Mouse (Mus musculus) neural tube, embryonic 12.5 days (tissue): ENCODE measurements around the gene Kif28. TPM values are rescaled to one million over a fixed set of nuclear protein-coding genes. Genes with fewer than 3 reads are reported as not detected.
"Not testable (repeated sequence)": the region's sequence is repeated elsewhere in the genome, so short reads cannot be mapped to it uniquely, and the experiment has no call there.

ENCODE experiments used
- ATAC-seq: fragments of 200-750 bp; cut with Nextera tagmentation; 2 replicates; pipeline ENCODE4 v1.8.0; 2017; ENCODE audit warnings: low read depth, mild to moderate bottlenecking, moderate TSS enrichment, moderate library complexity; ENCODE audit not compliant: low FRiP score
- H3K27ac ChIP-seq: fragments of 300-500 bp; sonication (generic); 2 replicates; pipeline ENCODE4 v1.5.1; 2016
- H3K27me3 ChIP-seq: fragments of 300-500 bp; sonication (generic); replicated peaks from 2 replicates; pipeline ENCODE4 v1.6.1; 2016; ENCODE audit warnings: mild to moderate bottlenecking
- H3K36me3 ChIP-seq: fragments of 300-500 bp; sonication (generic); 2 replicates; pipeline ENCODE4 v1.6.1; 2016; ENCODE audit warnings: mild to moderate bottlenecking
- H3K4me1 ChIP-seq: fragments of 300-500 bp; sonication (generic); 2 replicates; pipeline ENCODE4 v1.6.1; 2016
- H3K4me2 ChIP-seq: fragments of 300-500 bp; sonication (generic); replicated peaks from 2 replicates; pipeline ENCODE4 v1.6.1; 2016; ENCODE audit warnings: mild to moderate bottlenecking
- H3K4me3 ChIP-seq: fragments of 300-500 bp; sonication (generic); 2 replicates; pipeline ENCODE4 v1.5.1; 2016
- H3K9ac ChIP-seq: fragments of 300-500 bp; sonication (generic); 2 replicates; pipeline ENCODE4 v1.6.1; 2016; ENCODE audit warnings: mild to moderate bottlenecking
- H3K9me3 ChIP-seq: fragments of 300-500 bp; sonication (generic); 2 replicates; pipeline ENCODE4 v1.6.1; 2016; ENCODE audit warnings: mild to moderate bottlenecking
- WGBS: fragments of 180-500 bp; shearing (Covaris S2); methylation state at CpG from one replicate; pipeline ENCODE4 v1.1.7; 2016; 5-methylcytosine and 5-hydroxymethylcytosine counted together
- polyA plus RNA-seq: library from polyadenylated mRNA; unstranded; fragments of >200 nt; fragmentation: Nextera tagmentation; extraction: Ambion mirVana; gene quantifications from 2 replicates; pipeline ENCODE4 v1.2.1, GENCODE M21; 2016

The Kif28 gene
- polyA plus RNA-seq, 1 experiment from 2014 or later: 0.06 TPM

GRCm38 (mm10) chr1:179734500-179735474 lies 10.3 kb downstream of the Kif28 start:
- Histone ChIP-seq H3K9ac (no peak overlapping the region), H3K4me2 (no peak overlapping the region), H3K27me3 (no peaks in the 10 kb centered on the region), H3K4me1 (no peaks in the 10 kb centered on the region), H3K4me3 (no peak overlapping the region), H3K36me3 (no peaks in the 10 kb centered on the region), H3K27ac (no peak overlapping the region), H3K9me3 (no peaks in the 10 kb centered on the region)
- WGBS: 42% methylated on average over 15 of the region's 15 CpGs
- ATAC-seq: no peak

DNA sequence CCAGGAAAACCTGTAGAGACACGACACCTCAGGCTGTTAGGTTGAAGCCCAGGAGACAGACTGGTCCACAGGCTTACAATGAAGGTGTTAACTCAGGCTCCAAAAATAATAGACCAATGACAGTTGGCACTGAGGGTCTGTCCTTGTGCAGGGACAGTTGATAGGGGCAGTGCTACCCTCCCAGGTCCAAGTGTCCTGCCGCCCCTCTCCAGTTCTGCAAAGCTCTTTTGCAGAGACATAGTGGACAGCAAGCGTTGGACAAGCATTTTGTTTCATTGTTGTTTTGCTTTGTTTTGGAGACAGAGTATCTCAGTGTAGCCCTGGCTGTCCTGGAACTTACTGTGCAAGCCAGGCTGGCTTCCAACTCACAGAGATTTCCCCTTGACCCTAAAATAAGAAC lies 13.7 kb downstream of the Kif28 start:
- no peak for ATAC-seq
- no peaks in the 10 kb centered on the region for H3K9me3 ChIP-seq
- no peak overlapping the region for H3K27ac ChIP-seq
- no peaks in the 10 kb centered on the region for H3K36me3 ChIP-seq
- H3K4me2 ChIP-seq: no peak overlapping the region
- no peaks in the 10 kb centered on the region for H3K27me3 ChIP-seq
- 93% methylated on average over 3 of the region's 3 CpGs for WGBS
- H3K9ac ChIP-seq: no peak overlapping the region
- no peak overlapping the region for H3K4me3 ChIP-seq
- no peaks in the 10 kb centered on the region for H3K4me1 ChIP-seq

DNA sequence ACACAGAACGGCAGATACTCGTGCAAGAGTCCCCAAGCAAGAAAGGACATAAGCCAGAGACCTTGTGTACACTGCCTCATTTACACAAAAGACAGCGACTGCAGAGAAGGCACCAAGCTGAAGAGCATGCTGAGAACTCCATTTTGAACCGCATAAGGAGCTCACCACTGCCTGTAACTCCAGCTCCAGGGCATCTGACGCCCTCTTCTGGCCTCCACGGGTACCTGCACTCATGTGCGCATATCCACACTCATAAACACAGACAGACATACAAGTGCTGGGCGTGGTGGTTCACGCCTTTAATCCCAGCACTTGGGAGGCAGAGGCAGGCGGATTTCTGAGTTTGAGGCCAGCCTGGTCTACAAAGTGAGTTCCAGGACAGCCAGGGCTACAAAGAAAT lies 16.4 kb downstream of the Kif28 start:
- Histone ChIP-seq H3K4me1 (no peaks in the 10 kb centered on the region), H3K36me3 (no peaks in the 10 kb centered on the region), H3K27ac (no peak overlapping the region), H3K9me3 (no peaks in the 10 kb centered on the region), H3K27me3 (no peaks in the 10 kb centered on the region), H3K9ac (no peak overlapping the region), H3K4me3 (no peak overlapping the region), H3K4me2 (no peak overlapping the region)
- 88% methylated on average over 10 of the region's 10 CpGs for WGBS
- ATAC-seq: no peak

DNA sequence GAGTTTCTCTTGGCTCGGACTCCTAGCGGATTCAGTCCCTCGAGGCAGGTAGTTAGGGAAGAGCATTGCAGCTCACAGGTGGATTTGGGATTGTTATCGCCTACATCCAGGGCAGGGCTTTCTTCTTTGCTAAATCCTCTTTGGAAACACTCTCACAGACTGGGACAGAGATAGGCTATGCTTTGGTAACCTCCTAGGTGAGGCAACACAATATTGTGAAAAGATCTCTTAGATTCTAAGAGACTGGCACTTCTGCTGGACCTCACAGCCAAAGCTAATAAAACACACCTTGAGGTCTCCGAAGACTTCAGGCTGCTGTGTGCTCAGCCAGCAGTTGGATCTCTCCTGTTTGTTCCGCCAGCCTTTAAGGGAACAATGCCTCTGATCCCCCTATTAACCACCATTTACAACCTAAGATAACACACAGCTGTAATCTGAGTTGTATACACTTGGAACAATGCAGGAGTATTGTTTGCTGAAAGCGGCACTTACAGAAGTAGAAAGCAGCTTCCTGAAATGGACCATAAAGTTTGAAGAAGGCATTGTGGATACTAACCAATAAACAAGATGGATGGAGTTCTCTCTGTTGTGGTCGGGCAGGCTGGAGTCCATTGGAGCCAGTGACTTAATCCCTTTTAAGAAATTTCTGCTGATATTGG lies 22.1 kb downstream of the Kif28 start:
- Histone ChIP-seq H3K27me3 (no peaks in the 10 kb centered on the region), H3K4me3 (no peak overlapping the region), H3K36me3 (no peaks in the 10 kb centered on the region), H3K9ac (no peak overlapping the region), H3K4me1 (no peaks in the 10 kb centered on the region), H3K4me2 (no peak overlapping the region), H3K9me3 (no peaks in the 10 kb centered on the region), H3K27ac (no peak overlapping the region)
- no peak for ATAC-seq
- 40% methylated on average over 8 of the region's 8 CpGs for WGBS

- no peak for ATAC-seq
- Histone ChIP-seq H3K4me1 (no peaks in the 10 kb centered on the region), H3K4me2 (no peak overlapping the region), H3K9ac (no peak overlapping the region), H3K27me3 (no peaks in the 10 kb centered on the region), H3K36me3 (no peaks in the 10 kb centered on the region), H3K9me3 (0 out of 2 replicates have a peak, but pooled peaks cover 3% of the 10 kb centered on the region), H3K27ac (no peak overlapping the region), H3K4me3 (no peak overlapping the region)
- WGBS: 95% methylated on average over 4 of the region's 4 CpGs
Observed at GRCm38 (mm10) chr1:179715786-179716185, 29.3 kb downstream of the Kif28 start.

- ATAC-seq, H3K4me2 ChIP-seq, H3K4me3 ChIP-seq, H3K36me3 ChIP-seq, H3K27me3 ChIP-seq, H3K9me3 ChIP-seq, H3K27ac ChIP-seq, H3K9ac ChIP-seq, H3K4me1 ChIP-seq: not testable (repeated sequence)
- WGBS: 89% methylated on average over 4 of the region's 4 CpGs
Observed at GRCm38 (mm10) chr1:179715289-179715688, 29.8 kb downstream of the Kif28 start.

GRCm38 (mm10) chr1:179713367-179713766 lies 31.7 kb downstream of the Kif28 start:
- Histone ChIP-seq H3K9ac (no peak overlapping the region), H3K4me2 (no peak overlapping the region), H3K27me3 (no peaks in the 10 kb centered on the region), H3K27ac (no peak overlapping the region), H3K9me3 (0 out of 2 replicates have a peak, but pooled peaks cover 3% of the 10 kb centered on the region), H3K36me3 (no peaks in the 10 kb centered on the region), H3K4me1 (no peaks in the 10 kb centered on the region), H3K4me3 (no peak overlapping the region)
- WGBS: 91% methylated on average over 3 of the region's 3 CpGs
- ATAC-seq: no peak

- H3K27me3 ChIP-seq: no peaks in the 10 kb centered on the region
- 84% methylated on average over 7 of the region's 7 CpGs for WGBS
- H3K9me3 ChIP-seq: 0 out of 2 replicates have a peak, but pooled peaks cover 3% of the 10 kb centered on the region
- H3K4me2 ChIP-seq: no peak overlapping the region
- no peak overlapping the region for H3K4me3 ChIP-seq
- no peak overlapping the region for H3K27ac ChIP-seq
- no peaks in the 10 kb centered on the region for H3K36me3 ChIP-seq
- no peak overlapping the region for H3K9ac ChIP-seq
- no peak for ATAC-seq
- H3K4me1 ChIP-seq: no peaks in the 10 kb centered on the region
Observed at GRCm38 (mm10) chr1:179712658-179713057, 32.4 kb downstream of the Kif28 start.

GRCm38 (mm10) chr1:179710739-179711138 lies 34.3 kb downstream of the Kif28 start:
- no peak overlapping the region for H3K9ac ChIP-seq
- 0 out of 2 replicates have a peak, but pooled peaks cover 3% of the 10 kb centered on the region for H3K9me3 ChIP-seq
- H3K27ac ChIP-seq: no peak overlapping the region
- H3K4me2 ChIP-seq: no peak overlapping the region
- H3K4me3 ChIP-seq: no peak overlapping the region
- H3K36me3 ChIP-seq: no peaks in the 10 kb centered on the region
- no peak for ATAC-seq
- WGBS: 87% methylated on average over 5 of the region's 5 CpGs
- no peaks in the 10 kb centered on the region for H3K27me3 ChIP-seq
- no peaks in the 10 kb centered on the region for H3K4me1 ChIP-seq

GRCm38 (mm10) chr1:179709390-179709789 lies 35.7 kb downstream of the Kif28 start:
- no peak overlapping the region for H3K27ac ChIP-seq
- 88% methylated on average over 6 of the region's 6 CpGs for WGBS

DNA sequence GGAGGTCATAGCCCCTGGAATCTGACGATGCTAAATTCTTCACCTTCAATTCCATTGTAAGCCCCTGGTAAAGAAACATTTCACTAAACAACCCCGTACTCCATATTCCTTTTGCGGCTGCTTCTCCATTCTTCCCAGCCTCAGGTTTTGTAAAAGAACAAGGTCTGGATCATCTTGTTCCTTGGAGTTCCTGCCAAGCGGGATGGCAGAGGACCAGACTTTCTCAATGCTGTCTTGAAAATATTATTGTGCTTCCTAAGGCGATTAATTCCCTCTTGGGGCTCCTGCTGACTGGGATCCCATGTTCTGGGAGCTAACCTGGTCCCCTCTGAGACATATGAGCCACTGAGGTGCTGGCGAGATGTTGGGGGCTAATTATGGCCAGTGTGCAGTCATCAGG lies 39.9 kb downstream of the Kif28 start:
- Histone ChIP-seq H3K27me3 (no peaks in the 10 kb centered on the region), H3K27ac (no peak overlapping the region), H3K9ac (no peak overlapping the region), H3K4me3 (no peak overlapping the region), H3K4me2 (no peak overlapping the region), H3K36me3 (no peaks in the 10 kb centered on the region), H3K9me3 (no peaks in the 10 kb centered on the region), H3K4me1 (no peaks in the 10 kb centered on the region)
- WGBS: 90% methylated on average over 6 of the region's 6 CpGs
- no peak for ATAC-seq

More at GRCm38 (mm10) chr1:179709390-179709789, 35.7 kb downstream of the Kif28 start:
- Histone ChIP-seq H3K4me3 (no peak overlapping the region), H3K4me2 (no peak overlapping the region), H3K4me1 (no peaks in the 10 kb centered on the region), H3K36me3 (no peaks in the 10 kb centered on the region), H3K9me3 (no peaks in the 10 kb centered on the region), H3K9ac (no peak overlapping the region), H3K27me3 (no peaks in the 10 kb centered on the region)
- ATAC-seq: no peak

DNA sequence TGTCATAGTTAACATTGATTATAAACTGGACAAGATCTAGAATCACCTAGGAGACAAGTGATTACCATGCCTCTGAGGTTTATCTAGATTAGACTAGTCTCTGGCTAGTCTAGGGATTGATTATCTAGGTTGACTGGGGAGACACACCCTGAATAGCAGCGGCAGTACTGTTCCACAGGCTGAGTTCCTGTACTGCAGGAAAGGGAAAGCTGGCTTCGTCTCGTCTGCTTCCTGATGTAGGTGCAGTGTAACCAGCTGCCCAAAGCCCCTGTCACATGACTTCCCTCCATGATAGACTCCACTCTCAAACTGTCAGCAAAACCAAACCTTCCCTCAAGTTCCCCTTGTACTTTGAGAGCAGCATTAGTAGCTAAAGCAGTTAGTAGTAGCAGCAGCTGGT lies 40.9 kb downstream of the Kif28 start:
- Histone ChIP-seq H3K9me3 (no peaks in the 10 kb centered on the region), H3K4me2 (no peak overlapping the region), H3K4me3 (no peak overlapping the region), H3K4me1 (no peaks in the 10 kb centered on the region), H3K27me3 (no peaks in the 10 kb centered on the region), H3K36me3 (no peaks in the 10 kb centered on the region), H3K9ac (no peak overlapping the region), H3K27ac (no peak overlapping the region)
- ATAC-seq: no peak
- 88% methylated on average over 3 of the region's 3 CpGs for WGBS
